Mouse (Mus musculus) MEL (cell line): ENCODE data around the gene Bbs12.

ENCODE experiments used
- CTCF ChIP-seq, 3 experiments: IDR thresholded peaks in 2 of 3; conservative IDR thresholded peaks in 1 of 3; 2 replicates each; pipeline ENCODE4 v1.5.1; 2011 to 2012; ENCODE audit warnings: low read length in 3 of 3, low read depth in 2 of 3, mild to moderate bottlenecking in 2 of 3, improper control_type of control experiment in 1 of 3, inconsistent platforms in 1 of 3, mixed read lengths in 1 of 3, moderate library complexity in 1 of 3; ENCODE audit not compliant: control insufficient read depth in 1 of 3, insufficient read depth in 1 of 3, poor library complexity in 1 of 3, severe bottlenecking in 1 of 3
- MAFK ChIP-seq: IDR thresholded peaks from 2 replicates; pipeline ENCODE4 v1.6.1; 2011; ENCODE audit warnings: low read depth, mild to moderate bottlenecking, low read length, improper control_type of control experiment, borderline replicate concordance
- POLR2A ChIP-seq, 2 experiments: IDR thresholded peaks; 2 replicates each; pipeline ENCODE4 v1.6.1; 2011 to 2012; ENCODE audit warnings: low read length in 2 of 2, mild to moderate bottlenecking in 2 of 2, control low read depth in 1 of 2, improper control_type of control experiment in 1 of 2, low read depth in 1 of 2, moderate library complexity in 1 of 2; ENCODE audit not compliant: control insufficient read depth in 1 of 2, insufficient read depth in 1 of 2, poor library complexity in 1 of 2
- RAD21 ChIP-seq: IDR thresholded peaks from 2 replicates; pipeline ENCODE4 v1.6.1; 2011; ENCODE audit warnings: mild to moderate bottlenecking, low read depth, low read length, improper control_type of control experiment

DNA sequence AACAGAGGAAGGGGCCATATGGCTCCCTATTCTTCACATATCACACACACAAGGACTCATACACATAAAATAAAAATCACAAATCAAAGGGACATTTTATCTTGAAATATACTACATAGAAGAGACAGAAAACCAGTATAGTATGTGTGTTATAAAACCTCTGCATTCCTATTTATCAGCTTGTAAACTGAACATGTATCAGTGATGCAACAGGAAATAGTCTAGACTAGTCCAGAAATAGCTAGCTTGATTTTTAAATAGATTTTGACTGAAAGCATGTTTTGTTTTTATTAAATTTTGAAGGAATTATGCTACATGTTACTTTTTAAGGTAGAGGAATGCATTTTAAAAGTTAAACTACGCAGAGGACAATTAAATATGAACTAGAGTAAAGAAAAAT, 17.6 kb downstream of the Bbs12 start:
- no peak for TF ChIP-seq CTCF (IDR thresholded peaks at IDR 0.05 in 2 of 3, conservative IDR thresholded peaks at IDR 0.05 in 1 of 3; ENCODE audit: control insufficient read depth in 1 of 3, insufficient read depth in 1 of 3, low read depth in 2 of 3, low read length in 3 of 3, poor library complexity in 1 of 3, severe bottlenecking in 1 of 3)
- no peak for TF ChIP-seq RAD21
- no peak for TF ChIP-seq POLR2A (IDR thresholded peaks at IDR 0.05; ENCODE audit: control insufficient read depth in 1 of 2, insufficient read depth in 1 of 2, low read depth in 1 of 2, low read length in 2 of 2, poor library complexity in 1 of 2)
- no peak for TF ChIP-seq MAFK
